Mouse (Mus musculus): Measurements from ENCODE around the gene Ankle1. TPM values are rescaled to one million over a fixed set of nuclear protein-coding genes. Genes with fewer than 3 reads are reported as not detected.

Gene Ankle1
- polyA plus RNA-seq, 1 experiment from 2014 or later = 58.3 TPM

DNA sequence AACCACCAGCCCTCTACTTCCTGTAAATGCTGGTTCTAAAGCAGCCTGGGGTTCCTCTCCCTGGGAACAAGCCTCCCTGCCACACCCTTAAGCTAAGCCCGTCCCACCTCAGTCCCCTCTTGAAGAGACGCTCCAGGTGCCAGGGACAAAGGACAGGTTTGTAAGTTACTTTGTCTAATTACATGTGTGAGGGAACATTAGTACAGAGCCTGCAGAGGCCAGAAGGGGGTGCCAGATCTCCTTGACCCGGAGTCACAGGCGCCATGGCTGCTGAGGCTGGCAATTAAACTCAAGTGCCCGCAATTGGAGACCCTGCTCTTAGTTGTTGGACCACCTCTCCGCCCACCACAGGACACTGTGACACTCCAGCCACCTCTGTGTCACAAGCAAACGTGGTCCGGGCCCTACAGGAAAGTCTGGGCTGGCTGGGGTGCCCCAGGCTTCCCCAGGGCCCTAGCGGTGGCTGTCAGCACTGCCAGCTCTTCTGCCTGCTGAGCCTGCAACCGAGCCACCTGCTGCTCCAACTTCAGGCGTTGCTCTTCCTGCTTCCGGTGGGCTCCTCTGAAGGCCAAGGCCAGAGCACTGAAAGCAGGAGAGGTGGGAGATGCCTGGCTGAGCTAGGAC, 20.5 kb upstream of the Ankle1 start:
- H3K9me3 ChIP-seq (replicated peaks) = no peaks in the 10 kb centered on the region
- H3K27me3 ChIP-seq (replicated peaks) = peaks cover 29% of the 10 kb centered on the region
- no peak overlapping the region for H3K4me3 ChIP-seq
- no peaks in the 10 kb centered on the region for H3K36me3 ChIP-seq
- peaks cover 30% of the 10 kb centered on the region for H3K4me1 ChIP-seq
- WGBS (ENCODE audit: insufficient replicate concordance) = 61% methylated on average over 12 of the region's 12 CpGs
- H3K9ac ChIP-seq = no peak overlapping the region
- no peak overlapping the region for H3K27ac ChIP-seq
- H3K4me2 ChIP-seq = no peak overlapping the region
- no peak for ATAC-seq

DNA sequence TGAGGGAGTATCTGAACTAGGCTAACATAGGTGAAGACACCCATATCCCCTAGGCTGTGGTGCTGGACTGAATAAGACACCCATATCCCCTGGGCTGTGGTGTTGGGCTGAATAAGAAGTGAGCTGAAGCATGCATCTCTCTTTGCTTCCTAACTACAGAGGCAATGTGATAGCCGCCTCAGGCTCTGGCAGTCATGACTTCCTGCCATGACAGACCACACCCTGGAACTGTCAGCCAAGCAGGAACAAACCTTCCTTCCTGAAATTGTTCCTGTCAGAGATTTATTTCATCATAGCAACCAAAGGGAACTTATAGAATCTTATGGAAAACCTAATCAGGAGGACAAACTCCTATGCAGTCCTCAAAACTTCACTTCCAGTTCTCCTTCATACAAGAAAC, 17.5 kb upstream of the Ankle1 start:
- H3K27ac ChIP-seq = no peak overlapping the region
- WGBS (ENCODE audit: insufficient replicate concordance) = 35% methylated on average over 1 of the region's 1 CpGs
- no peak overlapping the region for H3K4me2 ChIP-seq
- no peak overlapping the region for H3K9ac ChIP-seq
- no peak for ATAC-seq
- no peaks in the 10 kb centered on the region for H3K36me3 ChIP-seq
- H3K9me3 ChIP-seq (replicated peaks) = no peaks in the 10 kb centered on the region
- H3K4me3 ChIP-seq = no peak overlapping the region
- H3K4me1 ChIP-seq = peaks cover 11% of the 10 kb centered on the region
- H3K27me3 ChIP-seq (replicated peaks) = peaks cover under 1% of the 10 kb centered on the region; the same call in 1 of the 2 replicates

DNA sequence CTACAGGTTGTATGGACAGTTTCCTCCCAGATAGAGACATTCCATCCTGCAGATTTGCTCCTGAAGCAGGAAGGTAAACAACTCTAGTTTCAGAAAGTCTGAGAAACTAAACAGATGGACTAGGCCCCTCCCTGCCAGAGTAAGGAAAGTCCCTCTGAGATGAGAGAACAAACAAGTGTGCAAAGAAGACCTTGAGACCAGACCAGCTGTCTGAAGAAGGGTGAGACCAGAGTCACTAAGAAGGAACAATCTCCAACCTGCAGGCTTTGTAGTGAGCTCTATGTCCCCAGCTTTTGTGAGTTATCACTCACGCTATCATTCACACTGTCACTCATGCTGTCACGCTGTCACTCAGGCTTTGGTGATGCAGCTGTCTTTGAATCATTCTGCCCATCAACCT, 14.1 kb upstream of the Ankle1 start:
- ATAC-seq = no peak
- Histone ChIP-seq H3K4me2 (no peak overlapping the region), H3K36me3 (no peaks in the 10 kb centered on the region), H3K27me3 (replicated peaks) (no peaks in the 10 kb centered on the region), H3K9me3 (replicated peaks) (no peaks in the 10 kb centered on the region), H3K9ac (no peak overlapping the region), H3K27ac (no peak overlapping the region), H3K4me1 (peaks cover 26% of the 10 kb centered on the region), H3K4me3 (no peak overlapping the region)
- WGBS (ENCODE audit: insufficient replicate concordance) = 66% methylated on average over 2 of the region's 2 CpGs

DNA sequence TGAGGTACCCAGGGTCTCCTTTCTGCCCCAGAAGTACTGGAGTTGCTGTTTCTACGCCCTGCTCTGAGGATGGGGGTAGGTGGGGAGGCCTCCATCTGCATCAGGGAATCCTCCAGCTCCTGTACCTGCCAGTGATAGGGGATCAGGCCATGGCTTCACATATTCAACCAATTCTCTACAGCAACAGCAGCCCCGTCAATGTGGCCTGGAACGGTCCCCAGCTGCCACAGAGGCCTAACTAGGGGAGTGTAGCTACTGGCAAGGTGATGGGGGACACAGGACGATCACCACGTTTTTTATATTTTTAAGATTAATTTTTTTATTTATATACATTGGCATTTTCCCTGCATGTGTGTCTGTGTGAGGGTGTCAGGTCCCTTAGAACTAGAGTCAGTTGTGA, 13.4 kb upstream of the Ankle1 start:
- H3K4me3 ChIP-seq = no peak overlapping the region
- peaks cover 29% of the 10 kb centered on the region for H3K4me1 ChIP-seq
- H3K36me3 ChIP-seq = no peaks in the 10 kb centered on the region
- H3K9ac ChIP-seq = no peak overlapping the region
- no peaks in the 10 kb centered on the region for H3K27me3 ChIP-seq (replicated peaks)
- no peak overlapping the region for H3K27ac ChIP-seq
- 59% methylated on average over 5 of the region's 5 CpGs for WGBS (ENCODE audit: insufficient replicate concordance)
- no peak for ATAC-seq
- no peak overlapping the region for H3K4me2 ChIP-seq
- H3K9me3 ChIP-seq (replicated peaks) = no peaks in the 10 kb centered on the region

DNA sequence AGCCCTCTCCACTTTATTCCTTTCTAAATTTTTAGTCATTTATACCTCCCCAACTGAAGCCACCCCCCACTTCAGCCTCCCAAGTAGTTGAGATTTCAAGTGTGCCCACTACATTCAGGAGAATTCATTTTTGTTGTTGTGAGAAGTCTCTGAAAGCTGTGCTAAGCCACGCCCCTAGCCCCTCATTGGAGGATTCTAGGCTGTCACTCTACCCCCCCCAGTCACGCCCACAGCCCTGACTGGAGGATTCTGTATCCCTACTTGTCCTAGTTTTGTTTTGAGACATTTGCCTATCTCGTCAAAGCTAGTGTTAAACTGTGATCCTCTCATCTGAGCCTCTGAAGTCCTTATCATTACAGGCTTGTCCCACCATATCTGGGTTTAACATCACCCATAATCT, 12.9 kb upstream of the Ankle1 start:
- Histone ChIP-seq H3K27me3 (replicated peaks) (no peaks in the 10 kb centered on the region), H3K27ac (no peak overlapping the region), H3K4me3 (0 out of 2 replicates have a peak overlapping the region, but pooled peaks have one; percentile 5), H3K9me3 (replicated peaks) (no peaks in the 10 kb centered on the region), H3K36me3 (no peaks in the 10 kb centered on the region), H3K4me2 (peak overlapping the region; percentile 49), H3K4me1 (peaks cover 34% of the 10 kb centered on the region), H3K9ac (no peak overlapping the region)
- ATAC-seq = no peak
- WGBS (ENCODE audit: insufficient replicate concordance) = 13% methylated on average over 3 of the region's 3 CpGs

DNA sequence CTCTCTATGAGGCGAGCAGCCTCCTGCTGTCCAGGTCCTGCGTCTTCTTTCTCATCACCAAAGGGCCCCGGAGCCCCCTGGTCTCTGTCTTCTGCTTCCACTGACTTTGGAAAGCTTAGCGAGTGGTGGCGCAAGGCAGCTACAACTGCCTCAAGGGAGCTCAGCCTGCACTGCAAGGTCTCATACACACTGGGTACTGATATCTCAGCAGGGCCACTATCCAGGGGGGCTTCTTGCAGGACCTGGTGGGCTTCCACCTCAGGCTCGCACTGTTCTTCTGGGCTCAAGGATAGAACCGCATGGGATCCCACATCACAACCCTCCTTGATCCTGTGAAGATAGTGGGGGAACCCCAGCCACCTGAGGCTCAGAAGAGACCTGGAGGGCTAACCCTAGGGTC, 11.3 kb upstream of the Ankle1 start:
- Histone ChIP-seq H3K4me2 (peak overlapping the region; percentile 3; the same call in 1 of the 2 replicates), H3K27me3 (replicated peaks) (no peaks in the 10 kb centered on the region), H3K36me3 (peaks cover 14% of the 10 kb centered on the region), H3K4me1 (peaks cover 35% of the 10 kb centered on the region), H3K9me3 (replicated peaks) (no peaks in the 10 kb centered on the region), H3K9ac (no peak overlapping the region), H3K27ac (no peak overlapping the region), H3K4me3 (no peak overlapping the region)
- no peak for ATAC-seq
- 72% methylated on average over 7 of the region's 7 CpGs for WGBS (ENCODE audit: insufficient replicate concordance)

DNA sequence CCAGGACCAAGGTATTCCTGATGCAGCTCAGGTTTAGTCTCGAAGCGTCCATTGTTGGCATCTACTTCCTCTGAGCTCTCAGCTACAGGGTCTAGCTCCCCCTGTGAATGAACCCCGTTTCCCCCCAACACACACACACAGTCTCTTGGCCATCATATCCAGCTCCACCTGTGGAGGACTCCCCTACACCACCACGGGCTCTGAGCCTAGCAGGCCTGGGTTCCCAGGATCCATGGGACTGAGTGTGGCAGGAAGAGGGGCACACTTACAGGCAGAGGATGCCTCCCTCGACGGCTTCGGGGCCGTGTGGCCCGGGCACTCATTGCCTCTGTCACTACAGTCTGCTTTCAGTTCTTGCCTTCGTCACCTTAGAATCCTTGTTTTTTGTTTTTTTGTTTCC, 10.7 kb upstream of the Ankle1 start:
- Histone ChIP-seq H3K36me3 (peaks cover 19% of the 10 kb centered on the region), H3K9me3 (replicated peaks) (no peaks in the 10 kb centered on the region), H3K4me3 (no peak overlapping the region), H3K27ac (no peak overlapping the region), H3K9ac (no peak overlapping the region), H3K27me3 (replicated peaks) (no peaks in the 10 kb centered on the region), H3K4me2 (peak overlapping the region; percentile 19; the same call in 1 of the 2 replicates), H3K4me1 (peaks cover 35% of the 10 kb centered on the region)
- ATAC-seq = no peak
- WGBS (ENCODE audit: insufficient replicate concordance) = 67% methylated on average over 10 of the region's 10 CpGs

DNA sequence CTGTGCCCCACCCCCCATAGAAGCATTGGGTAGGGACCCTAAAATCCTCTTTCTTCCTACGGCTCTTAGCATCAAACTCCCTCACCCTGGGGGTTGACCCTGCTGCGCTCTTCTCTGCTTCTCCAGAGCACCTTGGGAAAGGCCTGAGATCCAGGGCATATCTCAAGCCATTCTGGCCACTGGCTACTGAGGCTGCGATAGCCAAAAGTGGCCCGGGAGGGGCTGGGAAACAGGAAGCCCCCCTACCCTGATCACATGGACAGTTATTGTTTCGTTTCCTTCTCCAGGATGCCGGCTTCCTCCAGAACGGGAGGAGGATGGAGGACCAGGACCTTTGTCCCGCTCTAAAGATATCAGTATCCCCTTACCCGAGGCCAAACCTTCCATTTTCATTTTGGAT, 10.2 kb upstream of the Ankle1 start, which contains the start of gene Ushbp1:
Gene Ushbp1, minus strand, starts transcription at position 174 of the 400 bp plus-strand sequence.
- no peaks in the 10 kb centered on the region for H3K27me3 ChIP-seq (replicated peaks)
- WGBS (ENCODE audit: insufficient replicate concordance) = 59% methylated on average over 9 of the region's 9 CpGs
- peak within 1 kb of the TSS; percentile 77 for H3K27ac ChIP-seq
- H3K36me3 ChIP-seq = peaks cover 24% of the 10 kb centered on the region
- peak within 1 kb of the TSS; percentile 91 for H3K4me3 ChIP-seq
- no peaks in the 10 kb centered on the region for H3K9me3 ChIP-seq (replicated peaks)
- peaks cover 35% of the 10 kb centered on the region for H3K4me1 ChIP-seq
- no peak for ATAC-seq
- H3K9ac ChIP-seq = peak within 1 kb of the TSS; percentile 86
- peak within 1 kb of the TSS; percentile 90 for H3K4me2 ChIP-seq

DNA sequence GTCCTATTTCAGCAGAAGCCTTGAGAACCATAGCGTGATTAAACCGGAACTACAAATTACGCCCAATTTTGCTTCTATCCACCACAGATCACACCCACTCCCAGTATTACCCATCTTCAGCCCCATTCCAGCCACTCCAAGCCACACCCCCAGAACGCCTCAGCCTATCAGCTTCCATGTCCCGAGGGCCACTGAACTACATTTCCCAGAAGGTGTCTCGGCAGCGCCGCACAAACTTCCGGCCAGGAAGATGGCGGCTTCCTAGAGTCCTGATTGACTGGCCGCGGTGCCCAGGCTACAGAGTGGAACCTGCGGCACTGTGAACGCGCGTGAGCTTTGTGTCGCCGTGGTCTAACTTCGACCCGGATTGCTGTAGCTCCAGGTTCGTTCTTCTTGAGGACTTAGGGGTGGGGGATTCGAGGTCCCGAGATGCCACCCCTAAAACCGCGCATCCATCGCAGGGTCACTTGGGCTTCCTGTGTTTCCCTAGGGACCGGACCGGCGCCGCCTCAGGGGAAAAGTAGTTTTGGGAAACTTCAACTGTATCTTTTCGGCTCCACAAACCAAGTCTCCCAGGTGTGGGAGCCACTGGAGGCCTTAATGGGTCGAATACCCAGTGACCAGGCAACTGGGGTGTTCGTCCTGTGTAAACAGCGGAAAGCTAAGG, 9.0 kb upstream of the Ankle1 start, which contains the start of gene Babam1:
Gene Babam1, plus strand, starts transcription at position 223 of the 667 bp plus-strand sequence.
- peaks cover 28% of the 10 kb centered on the region for H3K36me3 ChIP-seq
- no peaks in the 10 kb centered on the region for H3K9me3 ChIP-seq (replicated peaks)
- peak within 1 kb of the TSS; percentile 90 for H3K4me2 ChIP-seq
- peak within 1 kb of the TSS; percentile 86 for H3K9ac ChIP-seq
- H3K4me1 ChIP-seq = peaks cover 35% of the 10 kb centered on the region
- peak within 1 kb of the TSS; percentile 91 for H3K4me3 ChIP-seq
- H3K27ac ChIP-seq = peak within 1 kb of the TSS; percentile 77
- peak; percentile 95 for ATAC-seq
- H3K27me3 ChIP-seq (replicated peaks) = no peaks in the 10 kb centered on the region
- WGBS (ENCODE audit: insufficient replicate concordance) = under 1% methylated on average over 34 of the region's 34 CpGs

DNA sequence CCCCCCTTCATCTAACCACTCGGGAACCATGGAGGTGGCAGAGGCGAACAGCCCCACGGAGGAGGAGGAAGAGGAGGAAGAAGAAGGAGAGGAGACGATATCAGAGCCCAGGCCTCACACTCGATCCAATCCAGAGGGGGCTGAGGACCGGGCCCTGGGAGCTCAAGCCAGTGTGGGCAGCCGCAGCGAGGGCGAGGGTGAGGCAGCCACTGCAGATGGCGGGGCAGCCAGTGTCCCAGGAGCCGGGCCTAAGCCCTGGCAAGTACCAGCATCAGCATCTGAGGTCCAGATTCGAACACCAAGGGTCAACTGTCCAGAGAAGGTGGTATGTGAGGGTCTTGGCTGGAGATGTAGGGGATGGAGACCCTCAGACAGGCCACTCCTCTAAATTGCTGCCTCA, 8.1 kb upstream of the Ankle1 start:
- no peak for ATAC-seq
- peak overlapping the region; percentile 90 for H3K4me2 ChIP-seq
- peak overlapping the region; percentile 91 for H3K4me3 ChIP-seq
- H3K27ac ChIP-seq = no peak overlapping the region; the same call in 1 of the 2 replicates
- peaks cover 34% of the 10 kb centered on the region for H3K4me1 ChIP-seq
- no peaks in the 10 kb centered on the region for H3K9me3 ChIP-seq (replicated peaks)
- H3K9ac ChIP-seq = peak overlapping the region; percentile 86
- H3K27me3 ChIP-seq (replicated peaks) = no peaks in the 10 kb centered on the region
- H3K36me3 ChIP-seq = peaks cover 31% of the 10 kb centered on the region
- WGBS (ENCODE audit: insufficient replicate concordance) = 72% methylated on average over 12 of the region's 12 CpGs

DNA sequence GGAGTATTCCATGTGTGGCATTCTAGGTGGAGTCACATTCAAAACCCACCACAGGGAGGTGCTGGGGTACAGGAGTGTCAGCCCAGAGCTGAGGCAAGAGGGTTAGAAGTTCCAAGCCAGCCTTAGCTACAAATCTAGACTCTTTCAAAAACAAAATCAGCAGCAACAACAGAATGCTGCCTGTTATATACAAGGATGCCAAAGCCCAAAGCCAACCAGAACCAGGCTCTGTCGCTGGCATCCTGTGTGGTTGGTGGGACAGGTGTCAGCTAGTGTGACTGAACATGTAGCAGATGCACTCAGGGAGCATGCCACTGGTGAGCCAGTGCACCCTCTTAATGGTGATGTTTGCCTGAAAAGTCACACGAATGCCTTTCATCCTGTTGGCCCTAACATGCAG, 5.0 kb upstream of the Ankle1 start:
- no peaks in the 10 kb centered on the region for H3K9me3 ChIP-seq (replicated peaks)
- H3K4me2 ChIP-seq = no peak overlapping the region
- H3K36me3 ChIP-seq = peaks cover 43% of the 10 kb centered on the region
- H3K4me1 ChIP-seq = peaks cover 35% of the 10 kb centered on the region
- no peak overlapping the region for H3K4me3 ChIP-seq
- no peaks in the 10 kb centered on the region for H3K27me3 ChIP-seq (replicated peaks)
- no peak overlapping the region for H3K27ac ChIP-seq
- ATAC-seq = no peak
- WGBS (ENCODE audit: insufficient replicate concordance) = 85% methylated on average over 2 of the region's 2 CpGs
- H3K9ac ChIP-seq = no peak overlapping the region

DNA sequence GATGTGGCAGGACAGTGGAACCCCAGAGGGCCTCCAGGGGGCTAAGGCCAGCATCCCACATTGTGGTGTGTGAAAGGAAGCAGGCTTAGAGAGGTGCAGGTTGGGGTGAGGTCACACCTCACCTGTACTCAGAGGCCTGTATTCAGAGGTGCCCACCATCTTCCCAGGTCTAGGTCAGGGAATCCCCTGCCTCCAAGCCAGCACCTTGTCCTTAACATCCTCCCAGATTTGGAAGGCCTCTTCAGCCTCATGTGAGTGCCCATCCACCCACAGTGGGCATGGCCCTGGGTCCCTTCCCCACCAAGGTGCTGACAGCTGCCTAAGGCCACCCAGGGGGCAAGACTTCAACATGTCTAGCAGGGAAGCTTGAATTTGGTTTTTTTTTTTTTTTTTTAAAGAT, 4.4 kb upstream of the Ankle1 start:
- peaks cover 30% of the 10 kb centered on the region for H3K4me1 ChIP-seq
- no peaks in the 10 kb centered on the region for H3K9me3 ChIP-seq (replicated peaks)
- no peak overlapping the region for H3K4me2 ChIP-seq
- no peak overlapping the region for H3K27ac ChIP-seq
- H3K27me3 ChIP-seq (replicated peaks) = no peaks in the 10 kb centered on the region
- no peak overlapping the region for H3K4me3 ChIP-seq
- no peak for ATAC-seq
- H3K9ac ChIP-seq = no peak overlapping the region
- H3K36me3 ChIP-seq = peaks cover 43% of the 10 kb centered on the region
